Mouse (Mus musculus) embryonic facial prominence, embryonic 15.5 days (tissue): ENCODE results near the gene Nelfb. TPM values are rescaled to one million over a fixed set of nuclear protein-coding genes. Genes with fewer than 3 reads are reported as not detected.

Experiments
- ATAC-seq: fragments of 200-750 bp; cut with Nextera tagmentation; 2 replicates; pipeline ENCODE4 v1.8.0; 2017; ENCODE audit warnings: low read depth, moderate TSS enrichment; ENCODE audit not compliant: insufficient number of reproducible peaks, low FRiP score, low TSS enrichment
- H3K27ac ChIP-seq: fragments of 300-500 bp; sonication (generic); replicated peaks from 2 replicates; pipeline ENCODE4 v1.5.1; 2015; ENCODE audit warnings: mild to moderate bottlenecking, inconsistent platforms
- H3K27me3 ChIP-seq: fragments of 300-500 bp; sonication (generic); 2 replicates; pipeline ENCODE4 v1.6.1; 2015; ENCODE audit warnings: inconsistent platforms
- H3K36me3 ChIP-seq: fragments of 300-500 bp; sonication (generic); 2 replicates; pipeline ENCODE4 v1.6.1; 2015; ENCODE audit warnings: mild to moderate bottlenecking, inconsistent platforms
- H3K4me1 ChIP-seq: fragments of 300-500 bp; sonication (generic); 2 replicates; pipeline ENCODE4 v1.6.1; 2015; ENCODE audit warnings: inconsistent platforms
- H3K4me2 ChIP-seq: fragments of 300-500 bp; sonication (generic); replicated peaks from 2 replicates; pipeline ENCODE4 v1.6.1; 2015; ENCODE audit warnings: mild to moderate bottlenecking, inconsistent platforms
- H3K4me3 ChIP-seq: fragments of 300-500 bp; sonication (generic); replicated peaks from 2 replicates; pipeline ENCODE4 v1.5.1; 2015; ENCODE audit warnings: mild to moderate bottlenecking, inconsistent platforms
- H3K9ac ChIP-seq: fragments of 300-500 bp; sonication (generic); 2 replicates; pipeline ENCODE4 v1.6.1; 2015; ENCODE audit warnings: inconsistent platforms
- H3K9me3 ChIP-seq: fragments of 300-500 bp; sonication (generic); replicated peaks from 2 replicates; pipeline ENCODE4 v1.6.1; 2016; ENCODE audit warnings: inconsistent platforms
- WGBS: fragments of 180-500 bp; shearing (Covaris S2); methylation state at CpG from one replicate; pipeline ENCODE4 v1.1.7; 2015; 5-methylcytosine and 5-hydroxymethylcytosine counted together
- polyA plus RNA-seq: library from polyadenylated mRNA; unstranded; fragments of >200 nt; fragmentation: Nextera tagmentation; extraction: Ambion mirVana; gene quantifications from 2 replicates; pipeline ENCODE4 v1.2.1, GENCODE M21; 2015

The Nelfb gene
- polyA plus RNA-seq, 1 experiment from 2014 or later = 115 TPM

DNA sequence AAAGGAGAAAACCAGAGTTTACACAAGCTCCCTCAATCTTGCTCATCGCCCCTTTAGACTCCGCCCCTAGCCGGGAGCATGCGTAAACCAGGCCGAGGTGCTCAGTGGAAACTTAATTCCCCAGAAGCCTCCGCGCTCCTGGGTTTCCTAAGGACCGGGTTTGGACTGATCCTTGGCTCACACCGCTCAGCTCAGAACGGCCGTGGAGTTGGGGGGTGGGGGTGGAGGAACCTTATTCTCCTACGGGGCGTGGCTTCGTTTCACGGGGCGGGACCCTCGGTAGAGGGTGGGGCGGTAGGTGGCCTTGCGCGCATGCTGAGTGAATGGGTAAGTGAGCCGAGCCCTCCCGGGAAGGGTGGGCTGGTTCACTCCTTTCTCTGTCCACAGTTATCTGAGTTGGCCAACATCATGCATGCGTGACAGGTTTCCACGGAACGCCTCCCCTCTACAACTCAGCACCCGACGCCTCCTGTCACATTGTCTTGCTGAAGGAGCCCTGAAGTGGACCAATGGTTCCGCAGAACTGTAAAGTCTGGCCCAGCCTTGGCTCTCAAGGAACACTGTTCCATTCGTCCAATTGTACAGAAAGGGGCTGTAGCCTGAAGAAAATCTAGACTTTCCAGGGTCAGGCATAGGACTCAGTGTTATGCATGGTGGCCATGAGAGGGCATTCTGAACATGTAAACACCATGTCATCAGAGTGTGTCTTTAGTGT, 29.6 kb upstream of the Nelfb start:
- peak overlapping the region; percentile 94 for H3K4me2 ChIP-seq
- no peaks in the 10 kb centered on the region for H3K9me3 ChIP-seq
- peak overlapping the region; percentile 12 for H3K9ac ChIP-seq
- peaks cover 24% of the 10 kb centered on the region for H3K27me3 ChIP-seq
- H3K4me1 ChIP-seq = peaks cover 29% of the 10 kb centered on the region
- peak overlapping the region; percentile 81 for H3K27ac ChIP-seq
- H3K36me3 ChIP-seq = peaks cover 8% of the 10 kb centered on the region; the same call in 1 of the 2 replicates
- 1% methylated on average over 29 of the region's 29 CpGs for WGBS
- peak overlapping the region; percentile 56 for H3K4me3 ChIP-seq
- peak; percentile 71 for ATAC-seq

DNA sequence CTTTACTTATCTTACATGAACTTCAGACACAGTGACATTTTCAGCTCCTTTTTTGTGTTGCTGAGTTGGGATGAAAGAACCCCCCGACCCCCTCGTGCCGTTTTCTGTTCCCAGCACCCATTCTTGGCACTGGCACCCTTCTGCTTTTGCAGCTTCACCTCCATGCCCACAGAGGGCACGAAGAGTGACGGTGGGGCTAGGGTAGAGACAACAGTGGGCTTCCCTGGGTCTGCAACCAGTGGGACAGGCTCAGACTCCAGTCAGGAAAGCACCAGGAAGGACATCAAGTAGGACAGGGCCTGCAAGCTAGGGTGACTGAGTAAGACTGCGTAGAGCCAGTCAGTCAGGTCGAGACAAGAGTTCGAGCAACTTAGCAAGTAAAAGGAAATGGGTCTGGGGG, 29.0 kb upstream of the Nelfb start:
- Histone ChIP-seq H3K4me1 (peaks cover 29% of the 10 kb centered on the region), H3K36me3 (peaks cover 3% of the 10 kb centered on the region; the same call in 1 of the 2 replicates), H3K4me3 (peak overlapping the region; percentile 56), H3K27ac (peak overlapping the region; percentile 81), H3K9me3 (no peaks in the 10 kb centered on the region), H3K4me2 (peak overlapping the region; percentile 94), H3K9ac (peak overlapping the region; percentile 12; the same call in 1 of the 2 replicates), H3K27me3 (peaks cover 24% of the 10 kb centered on the region)
- 45% methylated on average over 8 of the region's 8 CpGs for WGBS
- ATAC-seq = no peak

DNA sequence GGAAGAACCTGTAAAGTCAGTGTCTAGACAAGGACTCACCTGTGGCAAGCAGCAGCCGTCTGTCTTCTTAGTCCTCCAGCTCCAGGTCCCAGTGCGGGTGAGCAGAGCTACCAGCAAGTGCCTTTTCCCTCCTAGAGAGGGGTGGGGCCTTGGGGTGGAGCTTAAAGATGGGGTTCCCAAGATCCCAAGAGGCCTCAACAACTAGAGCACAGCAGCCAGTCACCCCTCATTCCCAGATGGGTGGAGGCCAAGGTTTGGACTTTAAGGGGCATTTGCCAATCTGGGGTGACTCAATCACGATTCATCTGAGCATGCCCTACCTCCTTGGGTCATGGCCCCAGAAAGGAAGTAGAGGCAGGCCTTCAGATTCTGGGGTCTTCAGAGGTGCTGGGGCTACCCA, 28.5 kb upstream of the Nelfb start:
- no peak overlapping the region for H3K27ac ChIP-seq
- ATAC-seq = no peak

DNA sequence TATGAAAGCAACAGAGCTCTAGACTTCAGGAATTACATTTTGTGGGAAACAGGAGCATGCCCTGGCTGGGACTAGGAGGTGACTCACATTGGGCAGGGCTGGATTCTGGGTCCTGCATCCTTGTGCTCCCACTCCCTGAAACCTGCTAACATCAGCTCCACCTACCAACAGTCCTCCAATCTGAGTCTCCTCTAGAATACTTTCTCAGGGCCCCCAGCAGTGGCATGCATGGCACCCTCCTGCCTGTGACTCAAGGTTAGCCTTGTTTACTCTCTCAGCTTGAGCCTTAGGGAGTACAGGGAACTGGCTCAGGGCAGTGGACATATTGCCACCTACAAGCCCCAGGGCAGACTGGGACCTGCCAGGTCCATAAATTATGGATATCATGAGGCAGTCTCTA, 26.8 kb upstream of the Nelfb start:
- Histone ChIP-seq H3K36me3 (no peaks in the 10 kb centered on the region), H3K9ac (no peak overlapping the region), H3K4me3 (no peak overlapping the region), H3K4me2 (no peak overlapping the region), H3K27ac (peak overlapping the region; percentile 55), H3K27me3 (peaks cover 23% of the 10 kb centered on the region), H3K4me1 (peaks cover 29% of the 10 kb centered on the region), H3K9me3 (no peaks in the 10 kb centered on the region)
- ATAC-seq = no peak

More for the DNA sequence above, 28.5 kb upstream of the Nelfb start:
- no peak overlapping the region for H3K4me2 ChIP-seq
- peaks cover 29% of the 10 kb centered on the region for H3K4me1 ChIP-seq
- 0 out of 2 replicates have a peak overlapping the region, but pooled peaks have one; percentile 1 for H3K4me3 ChIP-seq
- 86% methylated on average over 3 of the region's 3 CpGs for WGBS
- no peak overlapping the region for H3K9ac ChIP-seq
- no peaks in the 10 kb centered on the region for H3K36me3 ChIP-seq
- H3K27me3 ChIP-seq = peaks cover 24% of the 10 kb centered on the region
- H3K9me3 ChIP-seq = no peaks in the 10 kb centered on the region

DNA sequence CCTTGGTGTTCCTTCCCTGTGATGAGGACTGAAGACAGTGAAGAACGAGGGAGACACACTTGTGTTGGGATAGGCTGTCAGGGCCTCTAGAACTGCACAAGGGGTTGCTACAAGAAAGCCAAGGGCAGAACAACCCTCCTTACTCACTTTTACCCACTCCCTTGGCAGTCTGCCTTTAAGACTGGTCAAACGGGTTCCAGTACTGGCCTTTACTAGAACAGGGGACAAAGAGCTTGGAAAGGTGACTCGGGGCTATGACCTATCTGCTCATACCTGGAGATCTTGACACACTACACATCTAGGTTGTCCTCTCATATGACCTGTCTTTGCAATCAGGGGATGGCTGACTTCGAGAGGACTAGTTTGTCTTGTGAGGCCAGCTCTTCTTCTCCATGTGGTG, 26.2 kb upstream of the Nelfb start:
- WGBS = 60% methylated on average over 4 of the region's 4 CpGs
- no peak overlapping the region for H3K9ac ChIP-seq
- peaks cover 24% of the 10 kb centered on the region for H3K4me1 ChIP-seq
- H3K4me3 ChIP-seq = no peak overlapping the region
- ATAC-seq = no peak
- H3K4me2 ChIP-seq = no peak overlapping the region
- peaks cover 18% of the 10 kb centered on the region for H3K27me3 ChIP-seq
- H3K9me3 ChIP-seq = no peaks in the 10 kb centered on the region
- H3K27ac ChIP-seq = peak overlapping the region; percentile 55; the same call in 1 of the 2 replicates
- no peaks in the 10 kb centered on the region for H3K36me3 ChIP-seq

DNA sequence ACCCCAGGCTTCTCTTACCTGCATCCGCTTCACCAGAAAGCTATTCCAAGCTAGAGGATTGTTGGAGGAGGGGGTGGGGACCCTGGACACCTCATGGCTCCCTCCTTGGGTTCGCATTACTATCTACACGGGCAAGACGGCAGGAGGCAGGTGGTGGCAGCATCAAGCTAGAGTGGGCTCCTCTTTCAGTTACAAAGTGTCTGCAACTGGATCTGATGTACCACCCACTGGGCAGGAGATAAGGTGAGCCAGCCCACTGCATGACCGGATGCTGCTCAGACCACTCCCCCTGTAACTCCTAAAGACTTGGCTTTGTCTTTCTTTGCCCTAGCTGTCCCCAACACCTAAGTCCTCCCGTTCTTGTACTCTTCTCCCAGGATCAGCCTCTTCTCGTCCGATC, 25.3 kb upstream of the Nelfb start, which contains the start of gene Rnf224:
Gene Rnf224 (minus strand): TSS at position 174 of the 400 bp plus-strand sequence.
- ATAC-seq = no peak

DNA sequence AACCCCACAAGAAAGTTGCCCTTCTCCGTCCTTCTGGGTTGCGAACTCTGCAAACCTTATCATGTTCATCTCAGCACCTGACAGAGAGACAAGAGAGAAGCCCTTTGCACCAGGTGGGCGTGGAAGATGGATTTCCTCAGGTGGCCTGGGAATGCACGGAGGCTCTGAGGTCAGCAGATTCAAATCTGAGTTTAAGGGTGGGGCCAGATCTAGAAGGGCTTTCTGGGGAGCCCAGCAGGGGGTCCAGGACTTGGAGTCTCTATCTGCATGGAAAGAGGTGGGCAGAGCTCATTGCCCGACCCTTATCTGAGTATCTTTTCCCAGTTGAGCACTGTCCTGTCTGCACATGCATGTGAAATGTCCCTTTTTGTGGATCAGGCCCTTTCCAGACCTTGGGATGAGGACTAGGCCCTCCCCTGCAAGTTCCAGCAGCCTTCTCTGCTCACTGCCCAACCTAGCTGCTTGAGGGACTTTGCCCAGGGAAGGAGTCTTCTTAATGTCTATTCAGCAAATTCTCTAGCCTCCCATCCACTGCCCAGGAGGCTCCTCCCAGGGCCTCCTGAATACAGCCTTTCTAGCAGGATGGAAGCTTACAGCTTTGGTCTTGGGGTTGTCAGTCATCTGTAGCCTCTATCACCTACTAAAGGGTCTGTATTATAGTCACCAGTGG, 23.4 kb upstream of the Nelfb start:
- no peak overlapping the region for H3K27ac ChIP-seq
- no peaks in the 10 kb centered on the region for H3K9me3 ChIP-seq
- H3K9ac ChIP-seq = no peak overlapping the region
- 56% methylated on average over 5 of the region's 5 CpGs for whole genome bisulfite sequencing
- H3K27me3 ChIP-seq = peaks cover 11% of the 10 kb centered on the region; the same call in 1 of the 2 replicates
- no peaks in the 10 kb centered on the region for H3K4me1 ChIP-seq
- no peak overlapping the region for H3K4me3 ChIP-seq
- no peaks in the 10 kb centered on the region for H3K36me3 ChIP-seq
- no peak overlapping the region for H3K4me2 ChIP-seq
- ATAC-seq = no peak

More for the DNA sequence above, 25.3 kb upstream of the Nelfb start, which contains the start of gene Rnf224:
- 27% methylated on average over 8 of the region's 8 CpGs for WGBS
- peak within 1 kb of the TSS; percentile 55; the same call in 1 of the 2 replicates for H3K27ac ChIP-seq
- H3K4me3 ChIP-seq = no peak within 1 kb of the TSS
- H3K27me3 ChIP-seq = peaks cover 9% of the 10 kb centered on the region; the same call in 1 of the 2 replicates
- no peaks in the 10 kb centered on the region for H3K36me3 ChIP-seq
- no peak within 1 kb of the TSS for H3K4me2 ChIP-seq
- H3K9me3 ChIP-seq = no peaks in the 10 kb centered on the region
- peaks cover 15% of the 10 kb centered on the region for H3K4me1 ChIP-seq
- H3K9ac ChIP-seq = no peak within 1 kb of the TSS

DNA sequence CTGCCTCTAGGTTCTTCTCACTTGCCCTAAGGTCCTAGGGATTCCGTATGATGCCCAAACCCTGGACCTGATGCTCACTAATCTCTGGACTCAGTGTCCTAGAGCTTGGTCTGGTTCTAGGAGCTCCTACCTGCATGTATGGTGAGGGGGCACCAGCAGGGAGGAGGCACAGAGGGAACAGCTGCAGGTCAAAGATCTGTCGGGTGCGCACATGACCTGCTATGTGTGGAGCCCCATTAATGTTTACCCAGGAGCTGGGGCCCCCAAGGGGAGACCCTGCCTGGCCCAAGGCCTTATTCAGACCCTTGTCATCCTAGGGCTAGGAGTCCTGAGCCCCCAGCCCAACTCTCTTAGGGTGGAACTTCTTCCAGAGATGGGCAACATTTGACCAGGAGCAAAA, 22.8 kb upstream of the Nelfb start, which contains the start of gene Slc34a3:
Gene Slc34a3 (minus strand): TSS at position 315 of the 400 bp plus-strand sequence.
- WGBS = 84% methylated on average over 3 of the region's 3 CpGs
- Histone ChIP-seq H3K4me1 (peaks cover under 1% of the 10 kb centered on the region), H3K4me3 (no peak within 1 kb of the TSS), H3K36me3 (no peaks in the 10 kb centered on the region), H3K9ac (no peak within 1 kb of the TSS), H3K9me3 (no peaks in the 10 kb centered on the region), H3K27me3 (peaks cover 11% of the 10 kb centered on the region; the same call in 1 of the 2 replicates), H3K27ac (no peak within 1 kb of the TSS), H3K4me2 (no peak within 1 kb of the TSS)
- no peak for ATAC-seq

DNA sequence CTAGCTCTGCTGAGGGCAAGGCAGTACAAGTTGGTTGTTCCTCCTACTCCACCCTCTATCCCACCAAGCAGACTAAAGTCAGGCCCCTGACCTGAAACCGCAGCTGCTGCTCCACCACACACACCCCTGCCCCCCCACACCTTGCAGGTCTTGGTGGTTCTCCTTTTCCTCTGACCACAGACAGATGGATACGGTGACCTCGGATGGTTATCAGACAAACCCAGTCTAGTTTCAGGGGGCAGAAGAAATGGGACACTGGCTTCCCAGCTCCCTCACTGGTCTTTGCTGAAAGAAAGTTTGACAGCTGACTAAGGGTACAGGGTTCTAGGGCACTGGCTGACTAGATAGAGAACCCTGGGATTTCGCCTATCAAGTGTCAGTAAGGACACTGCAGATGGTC, 22.1 kb upstream of the Nelfb start:
- Histone ChIP-seq H3K36me3 (no peaks in the 10 kb centered on the region), H3K27ac (no peak overlapping the region), H3K27me3 (peaks cover 11% of the 10 kb centered on the region; the same call in 1 of the 2 replicates), H3K4me3 (no peak overlapping the region), H3K4me2 (no peak overlapping the region), H3K9me3 (no peaks in the 10 kb centered on the region), H3K9ac (no peak overlapping the region), H3K4me1 (peaks cover 6% of the 10 kb centered on the region)
- 72% methylated on average over 4 of the region's 4 CpGs for WGBS
- no peak for ATAC-seq

DNA sequence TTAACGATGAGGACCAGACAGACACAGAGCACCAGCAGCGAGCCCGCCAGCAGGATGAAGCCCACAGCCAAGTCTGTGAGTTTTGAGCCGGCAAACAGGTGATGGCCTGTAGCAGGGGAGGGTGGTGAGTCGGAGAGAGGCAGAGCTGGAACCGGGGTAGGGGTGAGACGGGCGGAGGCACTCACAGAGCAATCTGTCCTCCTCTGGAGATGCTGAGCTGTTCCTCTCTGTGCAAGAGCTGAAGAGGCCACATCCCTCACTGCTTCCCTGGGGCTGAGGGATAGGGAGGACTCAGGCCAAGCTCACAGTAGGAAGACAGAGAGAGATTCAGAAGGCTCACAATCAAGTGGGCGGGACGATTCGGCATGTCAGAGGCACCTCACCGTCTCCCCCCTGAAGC, 19.7 kb upstream of the Nelfb start:
- H3K4me2 ChIP-seq = no peak overlapping the region
- no peaks in the 10 kb centered on the region for H3K36me3 ChIP-seq
- 43% methylated on average over 12 of the region's 12 CpGs for WGBS
- H3K4me1 ChIP-seq = peaks cover 11% of the 10 kb centered on the region
- H3K9ac ChIP-seq = no peak overlapping the region
- H3K27me3 ChIP-seq = peaks cover 11% of the 10 kb centered on the region; the same call in 1 of the 2 replicates
- no peak for ATAC-seq
- no peaks in the 10 kb centered on the region for H3K9me3 ChIP-seq
- H3K4me3 ChIP-seq = no peak overlapping the region
- no peak overlapping the region for H3K27ac ChIP-seq

DNA sequence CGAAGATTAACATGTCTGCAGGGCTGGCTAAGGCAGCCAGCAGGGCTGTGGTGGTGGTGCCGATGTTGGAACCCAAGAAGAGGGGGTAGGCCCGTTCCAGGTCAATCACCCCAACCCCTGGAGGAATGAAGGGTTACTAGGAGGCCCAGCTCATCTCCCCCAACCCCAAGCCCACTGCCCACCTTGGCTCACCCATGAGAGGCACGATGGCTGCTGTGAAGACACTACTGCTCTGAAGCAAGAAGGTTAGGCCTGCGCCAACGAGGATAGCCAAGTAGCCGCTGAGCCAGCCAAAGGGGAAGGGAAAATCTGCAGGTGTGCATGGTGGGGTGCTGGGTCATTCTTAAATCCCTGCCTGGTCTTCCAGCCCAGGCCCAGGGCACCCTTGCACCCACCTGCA, 19.3 kb upstream of the Nelfb start:
- ATAC-seq = no peak
- Histone ChIP-seq H3K4me1 (peaks cover 15% of the 10 kb centered on the region), H3K36me3 (no peaks in the 10 kb centered on the region), H3K9ac (no peak overlapping the region), H3K4me2 (no peak overlapping the region), H3K9me3 (no peaks in the 10 kb centered on the region), H3K27ac (no peak overlapping the region), H3K27me3 (peaks cover 11% of the 10 kb centered on the region; the same call in 1 of the 2 replicates), H3K4me3 (no peak overlapping the region)
- 77% methylated on average over 7 of the region's 7 CpGs for WGBS
